Mouse (Mus musculus) B cell, adult 2 months (primary cell): ENCODE results near the gene Nell2.

Experiments
- DNase-seq, 2 experiments: peaks; one replicate each; pipeline ENCODE4 v3.0.0; 2022

Nell2 gene

GRCm38 (mm10) chr15:95231171-95231570 lies 297.2 kb downstream of the Nell2 start:
- no peak for DNase-seq

DNA sequence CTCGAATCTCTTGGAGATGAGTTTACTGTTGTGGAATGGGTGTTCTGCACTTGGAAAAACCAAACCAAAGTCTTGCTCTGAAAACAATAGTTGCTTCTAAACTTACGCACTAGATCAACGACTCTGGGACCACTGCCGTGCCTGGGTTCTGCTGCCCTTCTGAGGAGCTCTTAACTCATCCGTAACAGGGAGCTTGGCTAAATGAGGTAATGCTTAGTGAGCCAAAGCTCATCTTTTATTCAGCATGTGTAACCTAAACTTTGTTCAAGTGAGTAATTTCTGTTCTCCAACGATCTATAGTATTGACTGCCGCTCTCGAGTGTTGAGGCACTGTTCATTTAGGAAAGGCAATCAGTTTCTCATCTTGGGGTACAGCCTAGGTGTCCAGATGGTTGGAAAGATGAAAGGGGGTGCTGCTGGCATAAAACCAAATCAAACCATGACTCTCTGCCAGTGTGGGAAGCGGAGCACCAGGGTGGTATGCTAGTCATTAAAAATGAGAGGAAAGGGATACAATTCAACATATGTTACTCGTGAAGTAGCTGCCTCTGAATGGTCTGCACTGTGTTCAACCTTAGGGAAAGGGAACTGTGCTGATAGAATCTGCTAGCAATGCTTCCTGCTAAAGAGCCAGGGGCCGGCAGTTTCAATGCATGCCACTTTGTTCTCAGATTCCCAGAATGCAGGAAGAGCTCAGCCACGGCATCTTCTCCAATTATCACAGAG lies 311.6 kb downstream of the Nell2 start:
- no peak for DNase-seq

DNA sequence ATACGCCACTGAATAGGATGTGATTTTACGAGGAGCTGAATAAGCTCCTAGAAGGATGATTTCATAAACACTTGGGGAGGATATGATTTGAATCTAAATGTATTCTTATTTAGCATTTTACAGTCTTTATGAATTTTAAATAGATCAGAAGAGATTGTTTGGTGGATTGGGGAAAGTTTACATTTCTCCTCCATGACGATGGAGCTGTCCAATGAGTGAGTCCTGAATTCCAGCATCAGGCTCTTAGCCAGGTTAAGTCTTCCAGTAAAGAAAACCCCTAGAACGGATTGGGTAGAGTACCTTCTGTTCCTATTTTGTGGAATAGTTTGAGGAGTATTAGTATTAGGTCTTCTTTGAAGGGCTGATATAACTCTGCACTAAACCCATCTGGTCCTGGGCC lies 317.8 kb downstream of the Nell2 start:
- no peak for DNase-seq

DNA sequence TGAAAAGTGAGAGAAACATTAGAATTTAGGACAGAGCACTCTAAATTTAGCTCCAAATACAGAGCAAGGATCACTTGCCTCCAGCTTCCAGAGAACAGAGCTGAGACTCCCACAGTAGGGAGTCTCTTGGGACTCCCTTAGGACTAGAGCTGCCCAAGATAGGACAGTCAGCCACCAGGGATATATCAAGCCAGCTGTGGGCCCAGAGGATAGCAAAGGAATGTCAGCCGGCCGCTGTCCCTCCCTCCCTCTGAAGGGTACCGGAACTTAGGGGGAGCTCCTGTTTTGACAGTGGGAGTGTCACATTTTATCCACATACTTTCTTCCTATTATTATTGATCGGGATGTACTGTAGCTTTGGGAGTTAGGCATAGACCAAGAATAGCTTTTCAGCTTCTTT lies 319.2 kb downstream of the Nell2 start:
- DNase-seq = no peak

DNA sequence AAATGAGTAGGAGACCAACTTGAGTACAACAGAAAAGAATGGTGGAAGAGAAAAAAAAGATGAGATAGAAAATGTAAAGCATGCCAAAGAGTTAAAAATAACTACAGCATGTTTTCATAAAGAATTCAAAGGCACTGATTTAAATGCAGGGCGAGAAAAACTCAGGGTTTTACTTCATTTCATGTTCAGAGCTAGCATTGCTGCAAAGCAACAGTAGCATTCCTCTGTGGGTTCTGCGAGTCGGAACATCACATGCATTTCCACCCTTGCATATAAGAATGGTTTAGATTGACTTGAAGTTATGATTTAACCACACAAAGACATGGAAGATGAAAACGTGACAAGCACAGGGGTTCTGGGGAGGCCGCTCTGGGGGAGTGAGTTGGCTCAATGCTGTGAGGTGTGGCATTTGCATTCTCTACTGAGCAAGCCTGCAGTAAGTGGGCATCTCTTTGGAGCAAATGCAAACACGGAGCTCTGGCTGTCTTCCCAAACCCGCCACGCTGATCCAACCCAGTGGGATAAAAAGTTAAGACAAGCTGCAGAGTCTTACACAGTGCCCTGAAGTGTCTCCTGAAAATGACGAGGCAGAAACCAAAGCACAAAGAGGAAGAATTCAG lies 334.6 kb downstream of the Nell2 start:
- DNase-seq = no peak

DNA sequence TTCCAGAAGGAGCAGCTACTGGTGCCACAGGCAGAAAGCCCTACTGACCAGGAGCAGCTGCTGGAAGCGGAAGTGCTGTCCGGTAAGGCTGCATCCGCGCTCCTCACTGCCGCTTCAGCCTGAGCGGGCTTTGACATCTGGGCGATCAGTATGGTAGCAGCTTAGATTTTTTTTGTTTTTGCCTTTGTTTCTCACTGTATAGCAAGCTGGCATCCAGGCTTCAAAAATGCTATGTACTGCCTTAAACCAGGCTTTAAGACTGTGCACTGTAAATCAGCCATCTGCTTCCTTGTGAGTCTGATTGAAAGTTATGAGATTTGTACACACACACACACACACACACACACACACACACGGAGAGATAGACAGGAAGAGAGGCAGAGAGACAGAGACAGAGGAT lies 335.4 kb downstream of the Nell2 start:
- DNase-seq = no peak

DNA sequence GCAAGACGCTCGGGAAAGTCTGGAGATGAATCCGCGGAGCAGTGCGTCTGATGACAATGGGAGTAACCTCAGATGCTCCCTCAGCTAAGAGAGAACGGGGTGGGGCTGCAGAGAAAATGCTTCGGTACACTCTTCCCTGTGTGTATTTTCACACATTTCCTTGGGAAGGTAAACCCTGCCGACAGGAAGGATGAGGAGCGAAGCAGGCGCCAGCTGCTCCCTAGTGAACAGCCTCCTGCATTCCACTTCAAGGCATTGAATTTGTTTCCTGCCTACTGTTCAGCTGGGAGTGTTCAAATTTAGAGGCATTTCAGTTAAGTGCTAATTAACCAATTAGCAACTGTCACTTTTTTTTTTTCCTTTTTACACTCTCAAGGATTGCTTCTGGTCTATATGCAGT lies 342.1 kb downstream of the Nell2 start:
- no peak for DNase-seq

DNA sequence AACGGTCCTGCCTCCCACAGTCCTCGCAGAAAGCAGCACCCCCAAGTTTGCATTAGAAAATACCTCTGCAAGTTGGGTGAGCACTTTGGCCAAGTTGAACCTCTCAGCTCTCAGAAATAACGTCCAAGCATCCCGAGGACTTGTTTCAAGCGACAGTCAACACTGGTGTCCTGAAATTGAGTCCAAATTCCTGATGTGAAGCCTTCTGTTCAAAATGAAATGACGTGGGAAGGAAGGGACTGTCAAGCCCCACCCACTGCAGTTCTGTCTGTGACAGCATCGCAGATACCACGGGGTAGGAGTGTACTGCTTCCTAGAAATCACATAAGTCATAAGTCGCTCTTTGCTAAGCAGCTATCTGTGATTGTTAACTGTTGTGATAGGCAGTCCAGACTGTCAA lies 342.9 kb downstream of the Nell2 start:
- DNase-seq = no peak

DNA sequence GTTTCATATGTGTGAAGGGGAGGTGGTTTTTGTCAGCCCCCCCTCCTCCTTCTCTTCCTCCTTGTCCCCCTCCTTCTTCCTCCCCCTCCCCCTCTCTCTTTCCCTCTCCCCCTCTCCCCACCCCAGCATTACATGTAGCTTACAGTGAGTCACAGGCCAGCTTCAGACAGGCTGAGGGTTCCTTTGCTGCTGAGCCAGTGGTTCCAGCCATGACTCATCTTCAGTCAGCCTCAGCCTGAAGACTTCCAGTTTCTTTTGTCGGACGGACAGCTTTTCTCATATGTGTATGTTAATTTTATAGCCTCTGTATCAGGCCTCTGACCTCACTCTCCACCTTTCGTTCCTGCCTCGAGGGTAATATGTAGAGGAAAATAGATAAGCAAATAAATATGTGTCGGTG lies 344.9 kb downstream of the Nell2 start:
- no peak for DNase-seq

DNA sequence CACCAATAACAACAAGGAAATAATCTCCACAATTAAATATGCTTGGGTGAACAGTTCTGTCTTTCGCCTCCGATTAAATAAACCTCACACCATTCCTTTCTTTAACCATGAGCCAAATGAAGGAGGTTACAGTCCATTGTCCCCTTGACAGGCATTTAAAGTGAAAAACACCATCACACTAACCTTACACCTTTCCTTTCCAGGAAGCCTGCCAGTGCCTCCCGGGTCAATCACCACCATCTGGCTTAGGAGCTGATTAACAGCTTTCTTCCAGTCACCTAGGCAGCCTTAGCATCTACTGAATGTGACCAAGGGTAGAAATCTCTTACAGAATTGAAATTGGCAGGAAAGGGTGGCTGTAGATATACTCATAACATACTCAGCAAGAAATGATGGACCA lies 371.5 kb downstream of the Nell2 start:
- DNase-seq = no peak

- no peak for DNase-seq
These were observed 383.2 kb downstream of the Nell2 start for GRCm38 (mm10) chr15:95145118-95145517.

GRCm38 (mm10) chr15:95144131-95144530 lies 384.2 kb downstream of the Nell2 start:
- no peak for DNase-seq

- DNase-seq = no peak
These were observed 389.5 kb downstream of the Nell2 start for GRCm38 (mm10) chr15:95138709-95139409.

DNA sequence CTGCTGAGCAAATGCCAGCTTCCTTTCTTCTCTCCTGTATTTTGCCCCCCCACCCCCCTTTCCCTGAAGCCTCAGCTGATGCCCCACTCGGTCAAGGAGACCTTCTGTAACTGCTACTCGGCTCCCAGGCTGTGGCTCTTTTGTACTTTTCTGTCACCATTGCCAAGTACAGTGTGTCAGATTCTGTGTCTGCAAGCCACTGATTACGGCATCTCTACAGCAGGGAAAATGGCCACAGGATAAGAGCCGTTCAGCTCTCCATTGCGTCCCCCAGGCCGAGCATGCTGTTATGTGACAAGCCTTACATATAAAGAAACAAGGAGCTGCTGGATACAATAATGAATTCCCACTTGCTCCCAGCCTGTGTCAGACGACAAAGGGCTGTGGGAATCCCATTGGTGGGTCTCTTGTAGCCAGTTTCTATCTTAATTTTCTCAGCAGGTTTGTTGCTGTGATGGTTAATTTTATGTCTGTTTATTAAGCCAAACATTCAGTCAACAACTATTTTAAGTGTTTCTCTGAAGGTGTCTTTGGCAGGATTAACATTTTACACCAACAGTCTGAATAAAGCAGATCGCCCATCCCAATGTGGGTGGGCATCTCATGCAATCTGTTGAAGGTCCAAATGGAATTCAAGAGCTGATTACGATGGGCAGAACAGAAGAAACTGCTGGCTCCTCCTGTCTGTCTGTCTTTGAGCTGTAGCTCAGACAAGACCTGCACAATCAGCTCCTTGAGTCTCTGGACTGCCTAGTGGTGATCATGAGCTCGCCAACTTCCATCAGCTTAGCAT lies 391.1 kb downstream of the Nell2 start:
- no peak for DNase-seq

GRCm38 (mm10) chr15:95135926-95136609 lies 392.3 kb downstream of the Nell2 start:
- DNase-seq = no peak

DNA sequence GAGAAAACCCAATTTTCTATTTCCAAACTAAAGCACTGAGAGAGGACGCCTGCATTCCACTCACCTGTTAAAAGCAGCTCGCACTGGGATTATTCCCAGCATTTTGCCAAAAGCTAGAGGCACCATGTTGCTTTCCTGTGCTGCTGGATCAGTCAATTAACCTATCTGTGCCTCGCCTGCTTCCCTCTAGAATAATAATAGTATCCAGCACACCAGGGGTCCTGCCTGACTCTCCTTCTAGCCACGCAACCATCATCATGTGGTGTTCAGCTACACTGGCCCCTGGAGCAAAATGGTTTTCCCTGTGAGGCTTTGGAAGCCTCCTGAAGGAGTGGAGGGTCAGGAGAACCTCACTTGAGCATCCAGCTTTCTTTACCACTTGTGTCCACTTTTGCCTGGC lies 397.0 kb downstream of the Nell2 start:
- no peak for DNase-seq

DNA sequence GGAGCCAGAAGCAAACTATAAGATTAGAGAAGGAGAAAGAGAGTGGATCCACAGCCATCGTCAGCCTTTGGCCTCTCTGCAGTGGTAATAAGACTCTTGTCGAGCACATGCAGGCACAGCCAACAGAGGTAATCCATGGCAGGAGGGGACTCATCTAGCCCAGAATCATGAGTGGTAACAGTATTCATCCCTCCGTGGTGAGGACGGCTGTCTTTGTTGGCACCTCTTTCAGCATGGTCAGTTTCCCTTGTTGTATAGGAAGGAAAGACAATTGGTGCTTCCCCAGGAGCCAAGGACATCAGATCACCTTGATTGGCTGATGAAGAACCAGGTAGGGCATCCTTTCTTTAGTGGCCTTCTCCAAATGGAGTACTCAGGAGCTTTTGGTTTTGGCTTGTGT lies 419.7 kb downstream of the Nell2 start:
- no peak for DNase-seq

GRCm38 (mm10) chr15:95107246-95107809 lies 421.0 kb downstream of the Nell2 start:
- no peak for DNase-seq

GRCm38 (mm10) chr15:95101522-95101921 lies 426.8 kb downstream of the Nell2 start:
- DNase-seq = no peak

- DNase-seq = no peak
These were observed 428.2 kb downstream of the Nell2 start for GRCm38 (mm10) chr15:95100133-95100532.

- no peak for DNase-seq
These were observed 442.4 kb downstream of the Nell2 start for GRCm38 (mm10) chr15:95085962-95086361.

DNA sequence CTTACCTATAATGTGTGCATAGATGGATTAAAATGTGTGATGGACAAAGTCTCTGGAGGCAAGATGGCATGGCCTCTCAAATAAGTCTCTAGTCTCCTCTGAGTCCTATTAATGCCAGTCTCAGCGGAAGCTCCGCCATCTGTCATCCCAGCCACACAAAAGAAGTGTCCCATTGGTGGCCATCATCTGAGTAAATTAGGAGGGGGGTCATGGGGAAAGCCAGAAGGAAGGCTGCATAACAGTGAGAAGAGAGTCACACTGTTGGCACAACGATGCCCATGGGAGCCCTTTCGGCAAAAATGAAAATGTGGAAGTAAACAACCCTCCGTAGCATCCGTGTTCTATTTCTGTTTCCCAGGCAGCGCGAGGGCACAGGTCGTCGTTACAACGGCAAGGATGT lies 446.7 kb downstream of the Nell2 start:
- no peak for DNase-seq
